Mouse (Mus musculus) lung, postnatal 0 days (tissue): ENCODE results near the gene Arpc2.

Source experiments
- CTCF ChIP-seq: IDR thresholded peaks from 2 replicates; pipeline ENCODE4 v1.5.1; 2016; ENCODE audit warnings: antibody characterized with exemption, mild to moderate bottlenecking
- EP300 ChIP-seq: IDR thresholded peaks from 2 replicates; pipeline ENCODE4 v1.6.1; 2016; ENCODE audit warnings: antibody characterized with exemption, mild to moderate bottlenecking, control low read depth

DNA sequence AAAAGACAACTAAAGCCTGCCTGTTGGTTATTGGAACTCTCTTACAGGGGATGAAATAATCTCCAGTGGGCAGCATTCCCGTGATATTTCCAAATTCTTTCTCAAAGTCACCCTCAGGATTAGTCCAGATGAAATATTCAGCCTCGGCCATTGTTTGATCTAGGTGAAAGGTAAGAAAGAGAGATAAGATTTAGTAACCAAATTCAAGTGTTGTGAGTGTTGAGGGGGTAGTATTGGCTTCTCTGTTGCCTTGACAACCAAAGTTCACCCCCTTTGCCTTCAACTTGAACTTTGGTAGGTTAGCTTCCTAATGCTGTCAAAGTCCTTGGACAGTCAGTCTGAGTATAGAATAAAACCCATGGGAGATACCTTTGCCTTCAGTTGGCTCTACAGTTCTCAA is 43.2 kb upstream of the Arpc2 start:
- TF ChIP-seq EP300 (no peak), CTCF (no peak)
